8 mouse cellular contexts compared by ENCODE assay signal in the genomic region with DNA sequence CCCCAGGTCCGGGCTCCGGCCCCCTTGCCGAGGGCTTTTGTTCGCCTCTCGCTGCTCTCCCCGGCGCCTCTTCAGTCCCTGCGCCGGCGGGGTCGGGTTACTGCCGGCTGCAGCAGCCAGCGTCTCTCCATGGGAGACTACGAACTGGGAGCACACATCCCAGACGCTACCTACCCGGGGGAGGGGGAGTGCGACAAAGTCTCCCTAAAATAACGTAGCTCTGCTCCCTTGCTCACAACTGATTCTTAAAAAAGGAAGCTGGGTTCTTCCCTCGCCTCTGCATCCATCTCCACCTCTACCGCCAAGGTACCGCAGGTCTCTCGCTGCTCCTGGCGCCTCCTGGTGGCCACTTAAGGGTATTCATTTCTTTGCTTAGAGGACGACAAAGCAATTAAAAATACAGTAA. TPM values are rescaled to one million over a fixed set of nuclear protein-coding genes. Genes with fewer than 3 reads are reported as not detected.
DNase-seq lines count a peak whose midpoint lies in the region; ATAC-seq lines count a peak whose summit lies in the region.

Gene Ccdc177, minus strand, starts transcription at position 292 of the 406 bp plus-strand sequence.

- DNase-seq in adrenal gland, postnatal 14 days: peak; percentile 86
- DNase-seq in embryo, embryonic 11.5 days (ENCODE audit: low read depth, low spot score): peak; percentile 73
- peak; percentile 48 to 78 for DNase-seq in gastrocnemius, postnatal 4 days (ENCODE audit: low spot score in 2 of 2)
- DNase-seq in left cerebral cortex, postnatal 10 days (ENCODE audit: extremely low spot score in 1 of 2, low spot score in 2 of 2): peak; percentile 85 to 89
- peak; percentile 38 for DNase-seq in skeletal muscle tissue, adult 2 months (ENCODE audit: low read depth, low spot score)
- peak; percentile 65 for DNase-seq in yolk sac, embryonic 10.5 days (ENCODE audit: low spot score)

- H3K9ac ChIP-seq in intestine, embryonic 15.5 days: no peak within 1 kb of the TSS

- peak within 1 kb of the TSS; percentile 99 for H3K4me2 ChIP-seq in intestine, embryonic 15.5 days (replicated peaks)

- H3K9me3 ChIP-seq in intestine, embryonic 15.5 days: no peaks in the 10 kb centered on the region

- H3K4me3 ChIP-seq in intestine, embryonic 15.5 days (replicated peaks): peak within 1 kb of the TSS; percentile 62

- no peak within 1 kb of the TSS for H3K27ac ChIP-seq in intestine, embryonic 15.5 days

- ATAC-seq in intestine, embryonic 15.5 days: no peak
- peak; percentile 88 for ATAC-seq in megakaryocyte progenitor cell, adult 5-6 weeks (replicated peaks; ENCODE audit: poor library complexity)

- H3K4me1 ChIP-seq in intestine, embryonic 15.5 days (replicated peaks): peaks cover 28% of the 10 kb centered on the region

- intact Hi-C loops in left cerebral cortex, postnatal 10 days (cut with DNase I): loop anchor here (1.0 kb wide), 1 partner anchor 30 kb away; no protein-coding TSS in a partner anchor

- no peaks in the 10 kb centered on the region for H3K36me3 ChIP-seq in intestine, embryonic 15.5 days

- peaks cover 54% of the 10 kb centered on the region for H3K27me3 ChIP-seq in intestine, embryonic 15.5 days (replicated peaks)

- under 1% methylated on average over 24 of the region's 24 CpGs for WGBS in intestine, embryonic 15.5 days

RNA-seq across cellular contexts. Expression of gene Ccdc177, which starts in this region (rescaled TPM):
- not detected in 2 replicates for total RNA-seq in adrenal gland, postnatal 14 days (2021)
- under 1 TPM; 0.12 to 0.13 TPM for total RNA-seq in gastrocnemius, postnatal 4 days (2021)
- 0.10 and 0.15 TPM in 2 replicates for polyA plus RNA-seq in intestine, embryonic 15.5 days (2015; fragmentation: Nextera tagmentation; extraction: Ambion mirVana)
- 10 to 100 TPM; 18.6 to 18.8 TPM for total RNA-seq in left cerebral cortex, postnatal 10 days (2021)
- total RNA-seq in megakaryocyte progenitor cell, adult 5-6 weeks (2015): not detected in 2 replicates
- 0.12 TPM in 1 of 2 replicates, not detected in the other for total RNA-seq in megakaryocyte progenitor cell, adult 5-6 weeks (2017)

Comparison
In these comparisons a context has a peak if more than half of its experiments do, and no peak if none do; other contexts are left out.
1. RNA of gene Ccdc177 (total RNA-seq): 18.6 to 18.8 TPM in left cerebral cortex, postnatal 10 days; 0.12 to 0.13 TPM in gastrocnemius, postnatal 4 days, 0.12 TPM in megakaryocyte progenitor cell, adult 5-6 weeks and not detected in adrenal gland, postnatal 14 days; every median in the first group is over 10 times any median in the second.
2. Peak in DNase-seq in adrenal gland, postnatal 14 days; RNA of the gene not detected or under 1 TPM.
3. Peak in DNase-seq in gastrocnemius, postnatal 4 days; RNA of the gene not detected or under 1 TPM.
4. Peak in ATAC-seq in megakaryocyte progenitor cell, adult 5-6 weeks; RNA of the gene not detected or under 1 TPM.
5. Peak in every context shown above with its lines, with median percentiles within 50 percentile points of each other: DNase-seq.